Mouse (Mus musculus) embryonic fibroblast, embryonic 13.5 days (primary cell): ENCODE data around the gene Slc6a6. TPM values are rescaled to one million over a fixed set of nuclear protein-coding genes. Genes with fewer than 3 reads are reported as not detected.

Experiments used
- H3K27ac ChIP-seq: 2 replicates; pipeline ENCODE4 v1.5.1; 2012; ENCODE audit warnings: low read length, control low read depth, inconsistent platforms; ENCODE audit not compliant: insufficient read depth
- H3K4me1 ChIP-seq: 2 replicates; pipeline ENCODE4 v1.6.1; 2011; ENCODE audit warnings: low read length; ENCODE audit not compliant: control insufficient read depth, insufficient read depth
- H3K4me3 ChIP-seq: 2 replicates; pipeline ENCODE4 v1.5.1; 2011; ENCODE audit warnings: mild to moderate bottlenecking, control low read depth, low read length; ENCODE audit not compliant: insufficient read depth
- CTCF ChIP-seq: IDR thresholded peaks from 2 replicates; pipeline ENCODE4 v1.5.1; 2011; ENCODE audit warnings: mild to moderate bottlenecking, control low read depth, low read length, moderate library complexity, borderline replicate concordance; ENCODE audit not compliant: insufficient read depth
- POLR2A ChIP-seq: IDR thresholded peaks from 2 replicates; pipeline ENCODE4 v1.6.1; 2011; ENCODE audit warnings: low read depth, mild to moderate bottlenecking, control low read depth, low read length, moderate library complexity
- polyA plus RNA-seq: library from polyadenylated mRNA; stranded (reverse); fragments of >200 nt; gene quantifications from 2 replicates; pipeline ENCODE4 v1.2.4, GENCODE M21; 2011; ENCODE audit warnings: low read depth; ENCODE audit not compliant: missing spikeins, insufficient read length

The Slc6a6 gene
- polyA plus RNA-seq, 1 experiment = 79.8 TPM

DNA sequence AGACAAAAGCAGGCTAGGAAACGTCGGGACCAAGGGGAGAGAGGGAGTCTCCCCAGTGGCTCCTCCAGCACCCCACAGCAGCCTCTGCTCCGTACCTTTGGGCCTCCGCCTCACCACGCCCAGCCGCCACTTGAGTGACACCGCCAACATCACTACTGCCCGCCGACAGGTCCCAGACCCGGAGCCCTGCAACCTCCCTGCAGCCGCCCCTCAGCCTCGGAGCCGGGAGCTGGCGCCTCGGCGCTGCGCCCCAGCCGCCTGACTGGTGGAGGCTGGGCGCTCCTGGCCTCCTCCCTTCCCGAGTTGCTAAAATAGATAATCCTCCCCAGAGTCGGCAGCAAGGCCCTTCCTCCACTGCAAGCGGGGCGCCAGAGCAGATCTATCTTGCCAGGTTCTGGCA is 123.3 kb downstream of the Slc6a6 start:
- Histone ChIP-seq H3K4me1 (no peaks in the 10 kb centered on the region), H3K4me3 (no peak overlapping the region), H3K27ac (no peak overlapping the region)
- no peak for TF ChIP-seq CTCF
- no peak for TF ChIP-seq POLR2A

DNA sequence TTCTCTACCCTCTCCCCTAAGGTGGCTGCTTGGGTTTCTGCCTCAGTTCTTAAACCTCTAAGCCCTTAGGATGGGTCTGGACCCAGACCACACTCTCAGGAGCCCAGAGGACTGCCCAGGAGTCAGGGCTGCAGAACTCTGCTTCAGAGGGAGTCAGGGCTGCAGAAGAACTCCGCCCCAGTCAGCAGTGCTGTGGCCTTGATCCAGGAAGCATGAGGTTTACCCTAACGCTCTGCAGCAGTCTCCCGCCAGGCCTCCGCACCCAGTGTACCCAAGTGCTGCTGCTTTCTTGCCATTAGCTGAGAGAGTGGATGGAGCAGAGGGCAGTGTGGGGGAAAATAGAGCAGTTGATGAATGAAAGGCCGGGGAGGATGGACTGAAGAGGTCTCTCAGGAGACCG is 124.2 kb downstream of the Slc6a6 start:
- Histone ChIP-seq H3K4me3 (no peak overlapping the region), H3K4me1 (no peaks in the 10 kb centered on the region), H3K27ac (no peak overlapping the region)
- TF ChIP-seq POLR2A (no peak), CTCF (no peak)

Other genes with a start within 250 kb of the Slc6a6 start
- gene Chchd4, start 210.5 kb upstream of the Slc6a6 start, polyA plus RNA-seq = 5.3 and 5.8 TPM in 2 replicates
- gene Tmem43, start 210.3 kb upstream of the Slc6a6 start, polyA plus RNA-seq = 99.4 and 116 TPM in 2 replicates
- 5.7 and 7.7 TPM in 2 replicates for gene Xpc, start 168.2 kb upstream of the Slc6a6 start, polyA plus RNA-seq
- 70.3 and 96.0 TPM in 2 replicates for gene Lsm3, start 168.1 kb upstream of the Slc6a6 start, polyA plus RNA-seq
- gene Grip2, start 143.2 kb downstream of the Slc6a6 start, polyA plus RNA-seq = not detected in 2 replicates
- gene Ccdc174, start 194.0 kb downstream of the Slc6a6 start, polyA plus RNA-seq = 15.8 and 26.3 TPM in 2 replicates
- 0.81 and 1.2 TPM in 2 replicates for gene 4930590J08Rik, start 218.8 kb downstream of the Slc6a6 start, polyA plus RNA-seq